Mouse (Mus musculus) cerebellum, adult 2 months (tissue): ENCODE results near the gene Arid1b. TPM values are rescaled to one million over a fixed set of nuclear protein-coding genes. Genes with fewer than 3 reads are reported as not detected.

Experiments used
- DNase-seq, 2 experiments: peaks; one replicate each; pipeline ENCODE4 v3.0.0; 2021
- H3K27ac ChIP-seq: fragments of 200-500 bp; 2 replicates; pipeline ENCODE4 v1.5.1; 2012; ENCODE audit warnings: low read length, control low read depth, inconsistent platforms; ENCODE audit not compliant: insufficient read depth
- H3K27me3 ChIP-seq: fragments of 200-500 bp; 2 replicates; pipeline ENCODE4 v1.6.1; 2012; ENCODE audit warnings: inconsistent platforms, mild to moderate bottlenecking, low read length, moderate library complexity; ENCODE audit not compliant: control insufficient read depth, insufficient read depth
- H3K4me1 ChIP-seq: fragments of 200-500 bp; 2 replicates; pipeline ENCODE4 v1.6.1; 2011; ENCODE audit warnings: low read length; ENCODE audit not compliant: control insufficient read depth, insufficient read depth
- H3K4me3 ChIP-seq: fragments of 200-500 bp; replicated peaks from 2 replicates; pipeline ENCODE3; 2011; ENCODE audit warnings: mild to moderate bottlenecking, low read depth, low read length, control low read depth; ENCODE audit not compliant: insufficient read depth
- CTCF ChIP-seq: fragments of 200-500 bp; IDR thresholded peaks from 2 replicates; pipeline ENCODE4 v1.5.1; 2011; ENCODE audit warnings: low read depth, mild to moderate bottlenecking, control low read depth, low read length, moderate library complexity, borderline replicate concordance; ENCODE audit not compliant: insufficient read depth
- POLR2A ChIP-seq: fragments of 200-500 bp; IDR thresholded peaks from 2 replicates; pipeline ENCODE4 v1.6.1; 2011; ENCODE audit warnings: low read length, control low read depth, borderline replicate concordance; ENCODE audit not compliant: insufficient read depth
- WGBS: fragments of 180-500 bp; shearing (Covaris S2); methylation state at CpG from one replicate; pipeline ENCODE4 v1.1.7; 2018; 5-methylcytosine and 5-hydroxymethylcytosine counted together
- polyA plus RNA-seq: library from polyadenylated mRNA; depleted of rRNA; stranded (reverse); fragments of >200 nt; gene quantifications from 2 replicates; pipeline ENCODE4 v1.2.3, GENCODE M21; 2012

Gene Arid1b
- polyA plus RNA-seq, 1 experiment, result 25.6 TPM

DNA sequence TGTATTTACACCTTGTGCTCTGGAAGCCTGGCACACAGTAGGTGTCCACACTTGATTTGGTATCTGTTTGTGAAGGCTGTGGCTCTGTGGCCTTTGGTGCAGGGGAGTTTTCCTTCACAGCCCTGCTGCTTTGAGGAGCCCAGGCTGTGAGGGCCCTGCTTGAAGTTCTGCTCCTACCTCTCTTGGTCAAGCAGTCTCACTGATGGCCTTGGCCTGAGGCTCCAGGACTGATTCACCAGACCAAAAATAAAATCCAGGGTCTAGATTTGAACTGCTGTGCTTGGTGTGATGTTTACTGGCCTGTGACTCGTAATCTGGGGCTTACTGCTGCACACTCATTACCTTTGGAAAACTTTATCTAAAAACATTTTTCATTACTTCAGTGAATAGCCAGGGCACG lies 45.7 kb downstream of the Arid1b start:
- DNase-seq, result no peak
- 86% methylated on average over 2 of the region's 2 CpGs for WGBS
- Histone ChIP-seq H3K27ac (no peak overlapping the region), H3K4me1 (peaks cover 28% of the 10 kb centered on the region), H3K4me3 (no peak overlapping the region), H3K27me3 (no peaks in the 10 kb centered on the region)
- TF ChIP-seq POLR2A (no peak), CTCF (no peak)

DNA sequence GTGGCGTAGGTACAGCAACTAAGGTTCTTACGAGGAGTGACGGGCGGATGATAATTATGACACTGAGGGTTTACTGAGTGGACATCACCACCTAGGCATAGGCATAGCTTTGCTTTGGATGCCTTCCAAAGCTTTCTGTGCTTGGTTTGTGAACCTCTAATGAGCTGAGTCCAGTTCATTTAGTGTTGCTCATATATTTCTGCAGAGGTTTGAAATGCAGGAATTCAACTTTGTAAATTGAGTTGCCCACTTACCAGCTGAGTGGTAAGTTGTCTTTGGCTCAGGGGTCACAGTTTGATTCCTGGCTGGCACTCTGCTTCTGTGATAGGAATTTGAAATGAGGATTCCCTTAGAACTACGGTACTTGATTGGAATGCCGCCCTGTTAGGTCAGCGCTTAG lies 49.7 kb downstream of the Arid1b start:
- no peak overlapping the region for H3K27ac ChIP-seq
- peaks cover 13% of the 10 kb centered on the region for H3K4me1 ChIP-seq
- H3K4me3 ChIP-seq, result no peak overlapping the region
- TF ChIP-seq POLR2A (no peak), CTCF (no peak)
- no peaks in the 10 kb centered on the region for H3K27me3 ChIP-seq
- no peak for DNase-seq
- 30% methylated on average over 7 of the region's 7 CpGs for WGBS

DNA sequence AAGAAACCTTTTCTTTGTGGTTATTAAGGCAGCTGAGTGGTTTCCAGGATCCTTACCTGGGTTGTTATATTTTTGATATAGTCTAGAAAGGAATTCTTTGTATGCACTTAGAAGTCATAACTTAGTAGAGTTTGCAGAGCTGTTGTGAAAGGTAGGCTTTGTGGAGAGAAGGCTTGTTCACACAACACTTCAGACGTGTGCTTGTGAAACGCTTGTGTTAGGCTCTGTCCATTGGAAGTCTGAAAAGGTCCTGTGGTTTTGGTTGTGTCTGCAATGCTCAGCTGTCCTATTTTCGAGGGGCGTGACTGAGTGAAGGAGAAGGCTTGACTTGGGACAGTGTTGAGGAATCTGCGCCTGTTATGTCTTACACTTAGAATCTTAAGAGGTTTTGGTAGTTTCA lies 51.5 kb downstream of the Arid1b start:
- peaks cover 12% of the 10 kb centered on the region for H3K4me1 ChIP-seq
- DNase-seq, result no peak
- H3K4me3 ChIP-seq, result no peak overlapping the region
- no peaks in the 10 kb centered on the region for H3K27me3 ChIP-seq
- H3K27ac ChIP-seq, result no peak overlapping the region
- no peak for TF ChIP-seq CTCF
- TF ChIP-seq POLR2A, result no peak
- 88% methylated on average over 5 of the region's 5 CpGs for WGBS

DNA sequence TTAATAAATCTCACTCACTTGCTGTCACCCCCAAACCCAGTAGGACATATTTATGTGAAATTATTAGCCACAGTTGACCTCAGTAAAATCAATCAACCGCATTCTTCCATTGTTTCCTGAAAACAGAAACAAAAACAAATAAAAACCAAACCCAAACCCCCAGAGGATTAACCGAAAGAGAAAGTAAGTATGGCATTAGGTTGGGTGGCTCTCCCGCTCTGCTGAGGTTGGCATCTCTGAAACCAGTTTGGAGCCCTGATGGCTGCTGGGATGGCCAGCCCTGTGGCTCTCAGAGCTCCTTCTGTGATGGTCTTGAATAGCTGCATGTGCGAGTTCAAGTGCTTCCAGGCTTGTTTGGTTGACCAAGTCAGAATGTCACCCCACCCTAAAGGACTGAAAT lies 53.2 kb downstream of the Arid1b start:
- 89% methylated on average over 4 of the region's 4 CpGs for WGBS
- TF ChIP-seq CTCF, result no peak
- no peak for TF ChIP-seq POLR2A
- Histone ChIP-seq H3K4me1 (peaks cover 12% of the 10 kb centered on the region), H3K27ac (no peak overlapping the region), H3K27me3 (no peaks in the 10 kb centered on the region), H3K4me3 (no peak overlapping the region)
- no peak for DNase-seq

DNA sequence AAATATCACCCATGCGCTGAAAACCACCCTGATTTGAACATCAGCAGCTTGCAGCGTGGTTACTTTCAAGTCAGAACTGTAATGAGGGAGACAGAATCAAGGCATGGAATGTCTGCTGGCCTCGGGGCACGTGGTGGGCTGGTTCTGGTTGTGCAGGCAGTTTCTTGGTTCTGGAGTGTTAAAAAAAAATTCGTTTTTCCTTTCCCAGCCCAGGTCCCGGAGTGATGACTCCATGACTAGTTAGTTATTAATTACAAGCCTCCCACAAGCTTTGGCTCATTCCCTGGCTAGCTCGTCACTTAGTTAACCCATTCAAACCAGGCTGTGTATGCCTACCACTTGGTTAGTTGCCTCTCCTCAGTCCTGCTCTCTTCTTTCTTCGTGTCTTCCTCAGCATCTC lies 56.1 kb downstream of the Arid1b start:
- 72% methylated on average over 8 of the region's 8 CpGs for WGBS
- Histone ChIP-seq H3K4me1 (peaks cover 23% of the 10 kb centered on the region), H3K27me3 (no peaks in the 10 kb centered on the region), H3K4me3 (no peak overlapping the region), H3K27ac (no peak overlapping the region)
- no peak for TF ChIP-seq POLR2A
- TF ChIP-seq CTCF, result no peak
- no peak for DNase-seq

DNA sequence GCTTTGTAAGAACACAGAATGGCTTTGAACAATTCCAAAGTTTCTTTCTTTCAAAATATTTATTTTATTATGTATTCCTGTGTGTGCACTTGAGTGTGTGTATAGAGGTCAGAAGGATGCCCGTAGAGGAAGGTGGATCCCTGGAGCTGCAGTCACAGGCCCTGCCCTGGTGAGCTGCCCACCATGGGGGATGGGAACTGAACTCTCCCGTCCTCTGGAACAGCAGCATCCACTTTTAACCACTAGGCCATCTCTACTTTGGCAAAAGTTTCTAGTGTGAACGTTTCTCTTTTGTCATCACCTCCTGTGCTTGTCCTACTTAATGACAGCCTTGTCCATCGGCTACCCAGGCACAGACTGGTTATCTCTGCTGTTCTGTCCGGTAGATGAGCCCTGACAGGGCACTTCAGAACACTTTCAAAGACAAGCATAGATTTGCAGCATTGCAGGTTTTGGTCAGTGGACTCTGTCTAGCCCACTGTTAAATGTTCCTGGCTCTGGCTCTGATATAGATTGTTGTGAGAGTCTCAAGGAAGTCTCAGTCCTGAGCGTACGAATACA lies 56.9 kb downstream of the Arid1b start:
- 64% methylated on average over 7 of the region's 7 CpGs for WGBS
- no peak for DNase-seq
- H3K4me3 ChIP-seq, result no peak overlapping the region
- H3K27me3 ChIP-seq, result no peaks in the 10 kb centered on the region
- no peak for TF ChIP-seq CTCF
- no peak for TF ChIP-seq POLR2A
- peaks cover 26% of the 10 kb centered on the region for H3K4me1 ChIP-seq
- no peak overlapping the region for H3K27ac ChIP-seq

DNA sequence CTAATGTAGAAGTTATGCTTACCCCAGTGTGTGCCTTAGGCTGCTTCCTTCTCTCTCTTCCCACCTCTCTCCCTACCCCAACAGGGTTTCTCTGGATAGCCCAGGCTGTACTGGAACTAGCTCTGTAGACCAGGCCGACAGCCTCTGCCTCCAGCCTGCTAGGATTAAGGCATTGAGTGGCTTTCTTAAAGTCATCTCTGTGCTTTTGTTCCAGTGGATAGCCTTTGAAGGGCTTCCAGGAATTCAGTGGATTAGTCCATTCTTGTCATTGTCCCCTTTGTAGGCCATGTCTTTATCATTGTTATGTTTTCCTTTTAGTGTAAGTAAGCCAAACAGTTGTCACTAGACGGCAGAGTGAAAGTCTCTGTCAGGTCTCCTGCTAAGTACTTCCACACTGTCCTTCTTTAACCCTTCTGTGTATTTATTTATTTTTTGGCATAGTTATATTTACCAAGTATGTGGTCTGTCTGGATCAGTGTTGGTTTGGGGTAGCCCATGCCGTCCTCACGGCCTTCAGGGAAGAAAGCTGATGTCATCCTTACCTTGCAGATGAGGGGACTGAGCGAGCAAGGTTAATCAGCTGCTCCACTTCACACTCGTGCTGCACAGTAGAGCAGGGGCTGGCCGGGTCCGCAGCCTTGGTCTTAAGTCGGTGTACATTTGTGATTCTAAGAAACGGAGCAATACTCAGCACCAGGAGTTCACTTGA lies 58.1 kb downstream of the Arid1b start:
- no peak overlapping the region for H3K27ac ChIP-seq
- no peak for DNase-seq
- WGBS, result 72% methylated on average over 10 of the region's 10 CpGs
- no peak for TF ChIP-seq CTCF
- no peak for TF ChIP-seq POLR2A
- H3K4me3 ChIP-seq, result no peak overlapping the region
- peaks cover 32% of the 10 kb centered on the region for H3K4me1 ChIP-seq
- no peaks in the 10 kb centered on the region for H3K27me3 ChIP-seq

DNA sequence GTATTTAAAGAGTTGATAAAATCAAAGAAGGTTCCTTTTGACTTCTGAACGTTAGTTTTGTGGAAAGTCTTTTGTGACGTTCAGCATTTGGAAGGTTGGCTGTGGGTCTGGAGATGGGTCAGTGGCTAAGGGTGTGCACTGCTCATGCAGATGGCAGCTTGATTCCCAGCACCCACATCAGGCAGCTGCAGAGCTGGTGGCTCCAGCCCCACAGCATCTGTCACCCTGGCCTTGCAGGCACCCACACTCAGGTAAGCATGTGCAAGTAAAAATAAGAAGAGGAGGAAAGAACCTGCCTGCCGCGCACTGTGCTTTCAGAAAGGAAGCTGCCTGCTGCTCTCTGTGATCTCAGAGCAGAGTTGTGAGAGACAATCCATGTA lies 58.7 kb downstream of the Arid1b start:
- no peak for DNase-seq
- 58% methylated on average over 4 of the region's 4 CpGs for WGBS
- Histone ChIP-seq H3K27me3 (no peaks in the 10 kb centered on the region), H3K27ac (no peak overlapping the region), H3K4me3 (no peak overlapping the region), H3K4me1 (peaks cover 33% of the 10 kb centered on the region)
- TF ChIP-seq POLR2A (no peak), CTCF (no peak)
